Mouse (Mus musculus) cerebellum, adult 11-12 months (tissue): ENCODE data around the gene Tmem86a.

ENCODE experiments used
- DNase-seq: peaks from one replicate; pipeline ENCODE4 v3.0.0; 2022

Tmem86a gene

DNA sequence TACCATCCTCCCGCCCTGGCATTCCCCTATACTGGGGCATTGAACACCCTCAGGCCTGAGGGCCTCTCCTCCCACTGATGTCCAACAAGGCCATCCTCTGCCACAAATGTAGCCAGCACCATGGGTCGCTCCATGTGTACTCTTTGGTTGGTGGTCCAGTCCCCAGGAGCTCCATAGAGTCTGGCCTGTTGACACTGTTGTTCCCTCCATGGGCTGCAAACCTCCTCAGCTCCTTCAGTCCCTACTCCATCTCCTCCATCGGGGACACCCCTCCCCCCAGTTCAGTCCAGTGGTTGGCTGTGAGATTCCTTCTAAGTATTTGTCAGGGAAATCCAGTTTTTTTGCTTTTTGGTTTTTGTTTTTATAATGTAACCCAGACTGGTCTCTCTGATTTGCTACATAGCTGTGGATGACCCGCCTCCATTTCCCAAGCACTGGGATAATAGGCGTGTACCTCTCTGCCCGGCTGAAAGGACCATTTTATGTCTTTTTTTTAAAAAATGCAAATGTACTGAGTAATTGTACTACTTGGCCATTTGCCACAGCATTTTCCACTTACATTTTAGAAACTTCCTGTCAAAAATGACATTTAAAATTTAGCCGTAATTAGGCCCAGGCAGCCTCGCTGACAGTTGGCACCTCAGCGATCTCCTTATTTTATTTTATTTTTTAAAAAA, 19.7 kb upstream of the Tmem86a start:
- DNase-seq, result no peak

DNA sequence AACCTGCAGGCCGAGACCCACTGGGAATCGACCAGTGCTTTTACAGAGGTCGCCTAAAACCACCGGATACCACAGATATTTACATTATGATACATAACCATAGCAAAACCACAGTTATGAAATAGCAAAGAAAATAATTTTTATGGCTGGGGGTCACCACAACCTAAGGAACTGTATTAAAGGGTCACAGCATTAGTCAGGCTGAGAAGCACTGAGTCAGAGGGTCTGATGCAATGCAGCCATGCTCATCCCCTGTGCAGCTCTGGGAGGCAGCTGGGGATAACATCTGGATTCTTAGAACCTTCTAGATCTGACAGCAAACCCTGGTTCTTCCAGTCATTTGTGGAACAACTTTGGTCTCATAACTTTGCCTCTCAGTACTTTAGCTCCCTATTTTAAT, 19.0 kb upstream of the Tmem86a start:
- DNase-seq, result no peak

DNA sequence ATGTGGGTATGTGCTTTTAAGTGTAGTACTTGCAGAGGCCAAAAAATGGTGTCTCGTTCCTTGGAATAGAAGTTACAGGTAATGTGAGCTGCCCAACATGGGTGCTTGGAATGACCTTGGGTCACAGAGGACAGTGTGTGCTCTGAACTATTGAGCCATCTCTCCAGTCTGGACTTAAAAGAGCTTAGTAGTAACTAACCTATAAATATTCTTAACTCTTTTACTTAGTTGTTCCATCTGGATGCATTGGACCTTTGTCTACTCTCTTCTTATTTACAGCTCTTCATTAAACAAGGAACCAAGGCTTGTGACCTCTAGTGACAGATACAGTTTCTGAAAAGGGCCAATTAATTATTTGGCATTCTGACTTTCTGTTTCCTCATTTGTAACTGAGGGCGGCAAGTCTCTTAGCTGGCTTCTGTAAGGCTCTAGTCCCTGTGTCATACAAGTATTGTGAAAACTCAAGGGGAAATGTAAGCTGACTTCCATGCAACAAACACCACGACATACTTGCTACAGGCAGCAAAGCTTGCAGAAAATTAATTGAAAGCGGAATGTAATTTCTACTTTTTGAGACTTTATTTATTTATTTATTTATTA, 15.5 kb upstream of the Tmem86a start:
- no peak for DNase-seq

DNA sequence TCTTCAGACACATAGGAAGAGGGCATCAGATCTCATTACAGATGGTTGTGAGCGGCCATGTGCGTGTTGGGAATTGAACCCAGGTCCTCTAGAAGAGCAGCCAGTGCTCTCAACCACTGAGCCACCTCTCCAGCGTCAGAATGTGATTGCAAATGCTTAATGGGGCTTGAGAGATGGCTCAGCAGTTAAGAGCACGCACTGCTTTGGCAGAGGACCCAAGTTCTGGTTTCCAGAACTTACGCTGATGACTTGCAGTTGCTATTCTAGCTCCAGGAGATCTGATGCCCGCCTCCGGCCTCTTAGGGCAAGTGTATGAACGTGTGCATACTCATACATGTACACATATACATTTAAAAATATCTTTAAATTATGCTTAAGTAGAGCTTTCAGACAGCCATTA, 15.0 kb upstream of the Tmem86a start:
- no peak for DNase-seq

DNA sequence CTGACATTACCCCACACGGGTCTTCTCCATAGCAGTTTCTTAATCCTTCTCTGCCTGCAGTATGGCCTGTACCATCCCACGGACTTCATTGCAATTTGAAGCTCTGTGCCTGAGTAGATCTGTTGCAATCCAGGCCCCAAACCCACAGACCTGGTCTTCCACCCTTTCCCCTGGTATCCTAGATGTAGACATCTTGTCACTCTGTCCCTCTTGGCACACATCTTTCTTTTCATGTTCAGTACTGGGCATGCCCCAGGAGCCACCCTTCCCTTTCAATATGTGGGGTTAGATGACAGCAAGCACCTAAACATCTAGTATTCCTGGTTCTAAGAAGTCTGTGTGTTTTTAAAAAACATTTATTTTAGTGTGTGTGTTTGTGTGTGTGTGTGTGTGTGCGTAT, 8.7 kb upstream of the Tmem86a start:
- no peak for DNase-seq

DNA sequence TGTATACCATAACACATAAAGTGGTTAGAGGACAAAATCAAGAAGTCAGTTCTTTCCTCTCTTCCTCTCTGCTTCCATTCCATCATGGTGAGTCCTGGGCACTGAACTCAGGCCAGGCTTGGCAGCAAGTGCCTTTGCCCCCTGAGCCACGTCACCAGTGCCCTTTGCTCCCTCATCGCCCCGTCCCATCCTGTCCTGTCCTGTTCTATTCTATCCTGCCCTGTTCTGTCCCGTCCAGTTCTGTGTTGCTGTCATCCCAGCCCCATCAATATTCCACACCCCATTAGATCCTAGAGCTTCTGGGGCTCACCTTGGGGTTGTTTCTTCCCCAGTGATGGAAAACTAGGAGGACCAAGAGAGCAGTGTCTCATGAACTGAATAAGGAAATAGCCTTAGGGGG, 8.3 kb upstream of the Tmem86a start:
- DNase-seq, result no peak

DNA sequence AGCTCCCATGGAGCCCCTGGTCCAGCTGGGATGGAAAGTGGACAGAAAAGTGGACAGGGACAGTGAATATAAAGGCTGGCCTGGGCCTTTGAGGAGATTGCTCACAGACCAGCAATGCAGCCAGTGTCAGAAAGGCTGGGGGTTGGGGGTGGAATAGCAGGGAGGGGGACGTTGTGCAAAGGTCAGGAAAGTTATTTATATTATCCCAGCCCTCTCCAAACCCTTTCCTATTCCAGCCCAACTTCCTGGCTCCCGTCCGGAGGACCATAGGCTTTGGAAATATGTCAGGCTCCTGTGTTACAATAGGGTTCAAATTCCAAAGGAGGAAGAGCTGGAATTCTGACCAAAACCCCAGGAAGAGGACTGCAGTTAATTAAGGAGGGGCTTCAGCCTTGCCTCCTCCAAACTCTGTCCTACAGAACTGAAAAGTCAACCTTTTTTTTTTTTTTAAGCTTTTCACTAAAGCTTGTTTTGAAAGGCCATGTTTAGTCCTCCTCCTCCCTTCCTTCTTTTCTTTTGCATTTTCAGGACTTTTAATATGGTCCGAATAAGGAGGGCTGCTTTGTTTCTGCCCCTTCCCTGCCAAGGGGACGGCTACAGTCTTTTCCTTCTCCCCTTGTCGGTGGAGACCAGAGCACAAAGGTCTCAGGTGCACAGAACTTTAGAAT, 7.4 kb upstream of the Tmem86a start:
- DNase-seq, result no peak

DNA sequence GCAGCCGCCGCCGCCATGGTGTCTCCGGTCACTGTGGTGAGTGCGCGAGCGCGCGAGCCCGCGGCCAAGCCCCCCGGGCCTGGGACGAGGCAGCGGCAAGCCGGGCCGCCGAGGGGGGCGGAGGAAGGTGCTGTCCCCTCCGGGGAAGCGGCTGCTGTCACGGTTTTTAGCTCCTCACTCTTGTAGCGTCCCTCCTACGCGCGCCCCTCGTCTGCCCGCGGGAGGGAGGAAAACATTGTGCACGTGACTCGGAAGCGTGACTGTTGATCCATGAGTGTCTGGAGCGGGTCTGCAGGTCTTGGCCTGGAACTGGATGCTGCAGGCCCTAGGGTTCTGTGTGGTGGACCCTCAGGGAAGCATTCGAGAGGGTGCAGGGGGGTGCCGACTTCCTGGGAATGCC, 365 bp downstream of the Tmem86a start:
- no peak for DNase-seq

DNA sequence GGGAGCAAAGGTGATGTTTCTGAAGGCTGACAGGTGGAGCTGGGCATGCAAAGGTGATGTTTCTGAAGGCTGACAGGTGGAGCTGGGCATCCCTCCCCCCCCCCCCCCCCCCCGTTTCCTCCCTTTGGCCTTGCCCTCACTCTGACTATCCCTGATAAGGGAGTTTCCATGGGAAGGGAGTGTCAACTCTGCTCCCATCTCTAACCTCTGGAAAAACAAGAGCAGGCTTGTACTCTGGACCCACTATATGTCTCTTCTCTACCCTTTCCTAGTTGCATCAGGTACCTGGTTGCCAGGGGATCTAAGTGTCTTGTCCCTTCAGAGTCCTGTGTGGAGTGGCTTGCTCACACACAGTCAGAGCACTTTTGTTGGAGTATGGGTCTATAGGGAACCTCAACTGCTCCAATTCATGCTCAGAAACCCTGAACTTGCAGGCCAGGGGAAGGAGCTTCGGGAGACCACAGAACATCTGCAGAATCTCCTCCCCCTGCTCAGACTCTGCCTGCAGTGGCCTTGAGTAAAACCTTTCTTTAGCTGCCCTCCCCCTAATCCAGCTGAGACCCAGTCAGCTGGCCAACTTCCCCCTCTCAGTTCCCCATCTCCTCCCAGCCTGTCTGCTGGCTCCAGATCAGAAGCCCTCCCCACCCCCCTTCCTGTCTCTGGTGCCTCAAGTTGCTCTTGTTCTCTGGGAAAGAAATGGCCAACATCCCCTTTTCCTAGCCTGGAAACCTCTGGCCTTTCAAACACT, 1.2 kb downstream of the Tmem86a start:
- peak; percentile 38 for DNase-seq

DNA sequence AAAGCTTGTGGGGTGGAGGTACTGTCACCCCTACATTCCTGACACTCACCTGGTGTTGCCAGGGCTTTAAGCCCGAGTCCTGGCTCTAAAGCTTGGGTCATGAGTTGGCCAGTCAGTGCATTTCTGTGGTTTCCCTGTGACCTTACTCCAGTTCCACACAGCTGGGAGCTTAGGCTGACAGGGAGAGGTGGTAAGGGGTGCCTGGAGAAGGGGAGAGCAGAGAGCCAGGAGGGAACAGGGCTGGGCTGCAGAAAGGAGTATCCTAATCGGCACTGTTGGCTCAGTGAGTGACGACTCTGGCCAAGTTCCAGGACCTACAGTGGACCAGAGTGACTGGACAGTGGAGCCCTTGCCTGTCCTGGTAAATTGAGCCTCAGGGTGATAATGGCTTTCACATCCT, 1.9 kb downstream of the Tmem86a start:
- peak; percentile 48 for DNase-seq

DNA sequence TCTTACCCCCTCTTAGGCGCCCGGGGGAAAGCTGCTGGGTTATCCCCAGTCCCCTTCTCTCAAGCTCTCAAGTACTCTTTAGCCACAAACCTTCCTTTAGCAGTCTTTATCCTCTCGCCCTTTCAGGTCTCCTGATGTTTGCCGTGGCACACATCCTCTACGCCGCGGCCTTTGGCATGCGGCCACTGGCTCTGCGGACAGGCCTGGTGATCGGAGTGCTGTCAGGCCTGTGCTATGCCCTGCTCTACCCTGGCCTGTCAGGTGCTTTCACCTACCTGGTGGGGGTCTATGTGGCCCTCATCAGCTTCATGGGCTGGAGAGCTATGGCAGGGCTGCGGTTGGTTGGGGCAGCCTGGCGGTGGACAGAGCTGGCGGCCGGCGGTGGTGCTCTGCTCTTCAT, 2.9 kb downstream of the Tmem86a start:
- peak; percentile 38 for DNase-seq

DNA sequence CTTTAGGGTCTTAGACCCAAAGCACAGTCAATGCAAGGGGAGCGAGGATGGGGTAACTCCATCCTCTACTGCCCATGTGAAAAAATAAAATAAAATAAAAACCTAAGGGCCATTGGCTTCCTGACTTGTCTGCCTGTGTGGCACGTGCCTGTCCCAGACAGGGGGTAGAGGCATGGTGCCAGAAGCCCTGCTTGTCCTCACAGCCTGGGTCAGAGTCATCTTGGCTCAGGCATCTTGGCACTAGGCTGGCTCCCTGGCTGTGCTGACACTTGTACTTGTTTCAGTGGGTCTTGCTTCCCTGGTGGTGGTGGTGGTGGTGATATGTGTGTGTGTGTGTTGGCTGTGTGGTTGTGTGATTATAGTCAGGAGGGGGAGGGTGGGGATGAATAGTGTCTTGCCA, 4.3 kb downstream of the Tmem86a start:
- peak; percentile 70 for DNase-seq

DNA sequence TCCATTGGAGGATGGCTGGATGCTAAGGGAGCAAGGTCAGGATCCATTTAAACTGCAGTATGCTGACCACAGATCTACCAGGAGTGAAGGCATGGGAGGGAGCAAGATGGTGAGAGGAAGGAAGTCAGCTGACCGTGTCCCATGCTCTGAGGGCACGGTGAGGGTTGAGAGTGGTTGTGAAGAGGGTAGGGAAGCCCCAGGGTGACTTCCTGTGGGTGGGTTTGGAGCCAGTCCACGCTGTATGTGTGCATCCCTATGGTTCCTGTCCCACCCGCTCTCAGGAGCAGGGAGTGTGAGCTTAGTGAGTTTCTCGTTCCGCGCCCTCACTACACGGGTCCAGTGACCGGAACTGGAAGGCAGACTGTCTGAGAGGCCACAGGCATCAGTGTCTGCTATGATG, 5.3 kb downstream of the Tmem86a start:
- DNase-seq, result no peak

DNA sequence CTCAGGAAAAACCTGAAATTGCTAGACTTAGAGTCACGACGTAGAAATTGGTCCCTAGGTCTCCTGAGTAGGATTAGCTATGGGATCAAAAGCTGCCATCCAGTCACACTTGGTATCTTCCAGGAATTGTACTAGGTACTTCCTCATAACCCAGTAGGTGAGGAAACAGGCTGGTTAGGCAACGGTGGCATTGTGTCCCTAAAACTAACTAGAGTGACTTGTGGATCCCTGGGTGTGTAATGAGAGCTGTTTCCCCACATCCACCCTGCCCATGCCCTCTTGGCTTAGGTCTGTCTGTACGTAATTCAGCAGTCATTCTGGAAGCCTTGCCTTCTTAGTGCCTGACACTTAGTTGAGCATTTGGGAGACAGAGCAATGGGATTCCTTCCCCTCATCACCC, 5.9 kb downstream of the Tmem86a start:
- no peak for DNase-seq

DNA sequence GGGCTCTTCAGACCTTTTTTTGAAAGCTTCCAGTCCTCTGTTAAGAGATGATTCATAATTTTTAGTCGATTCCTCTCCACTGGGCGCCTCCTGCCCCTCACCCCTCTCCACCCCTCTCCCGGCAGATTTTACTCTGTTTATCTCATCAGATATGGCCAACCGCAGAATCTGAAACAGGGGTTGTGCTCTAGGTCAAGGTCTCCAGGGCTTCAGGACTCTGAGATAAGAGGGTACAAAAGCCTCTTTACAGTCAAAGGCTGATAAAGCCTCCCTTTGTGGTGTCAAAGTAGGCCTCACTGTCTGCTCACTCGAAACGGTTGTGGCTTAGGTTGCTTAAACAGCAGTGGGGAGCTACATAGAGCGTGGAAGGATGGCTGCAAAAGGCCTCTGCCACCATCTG, 8.9 kb downstream of the Tmem86a start:
- DNase-seq, result no peak

DNA sequence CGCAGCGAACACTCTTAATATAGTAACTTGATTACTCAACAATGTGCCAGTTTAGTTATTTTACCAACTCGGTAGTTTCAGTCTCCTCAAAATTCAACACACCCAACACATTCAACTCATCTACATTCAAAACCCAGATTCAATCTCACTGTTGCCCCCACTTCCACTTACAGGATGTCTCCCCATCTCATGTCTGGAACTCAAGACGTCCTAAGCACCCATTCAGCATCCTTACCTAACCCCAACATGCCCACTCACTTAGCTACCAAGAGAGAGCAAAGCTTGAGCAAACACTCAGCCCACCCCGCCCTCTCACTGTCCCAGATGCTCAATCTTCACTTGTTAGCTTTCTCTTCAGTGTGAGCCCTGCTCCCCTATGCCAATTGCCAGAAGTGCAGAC, 11.2 kb downstream of the Tmem86a start:
- DNase-seq, result no peak

DNA sequence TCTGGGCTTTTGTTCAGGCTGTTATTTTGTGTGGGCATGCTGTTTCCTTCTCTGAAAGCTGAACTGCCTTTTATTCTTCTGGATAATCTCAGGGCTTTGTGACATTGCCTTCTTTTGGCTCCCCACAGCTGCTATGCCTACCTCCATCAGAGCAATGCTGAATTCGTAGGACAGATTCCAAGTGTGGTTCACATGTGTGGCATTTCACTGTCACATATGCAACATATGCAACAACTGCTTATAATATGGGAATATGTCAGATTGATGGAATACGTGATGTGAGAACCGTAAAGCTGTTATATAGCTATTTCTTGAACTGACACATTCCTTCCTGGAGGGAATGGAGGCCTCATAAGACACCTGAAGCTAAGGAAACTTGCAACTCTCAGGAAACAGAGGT, 16.5 kb downstream of the Tmem86a start:
- no peak for DNase-seq

DNA sequence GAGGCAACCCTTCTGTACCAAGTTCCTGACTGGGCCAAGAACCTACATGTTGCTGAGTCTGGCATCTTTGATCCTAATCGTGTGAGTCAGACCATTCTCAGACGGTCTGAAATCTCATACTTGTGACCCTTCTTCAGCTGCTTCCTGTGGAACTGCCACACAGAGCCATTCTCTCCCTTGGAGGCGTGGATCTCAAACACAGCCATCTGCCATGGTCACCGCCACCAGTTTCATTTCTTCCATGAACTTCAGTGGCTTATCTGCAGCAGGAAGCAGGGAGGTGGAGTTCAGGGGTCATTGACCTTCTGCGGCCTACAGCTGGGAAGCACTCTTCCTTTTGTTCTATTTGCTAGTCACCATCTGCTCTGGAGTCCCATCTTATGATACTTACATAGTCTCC, 17.5 kb downstream of the Tmem86a start:
- DNase-seq, result no peak

DNA sequence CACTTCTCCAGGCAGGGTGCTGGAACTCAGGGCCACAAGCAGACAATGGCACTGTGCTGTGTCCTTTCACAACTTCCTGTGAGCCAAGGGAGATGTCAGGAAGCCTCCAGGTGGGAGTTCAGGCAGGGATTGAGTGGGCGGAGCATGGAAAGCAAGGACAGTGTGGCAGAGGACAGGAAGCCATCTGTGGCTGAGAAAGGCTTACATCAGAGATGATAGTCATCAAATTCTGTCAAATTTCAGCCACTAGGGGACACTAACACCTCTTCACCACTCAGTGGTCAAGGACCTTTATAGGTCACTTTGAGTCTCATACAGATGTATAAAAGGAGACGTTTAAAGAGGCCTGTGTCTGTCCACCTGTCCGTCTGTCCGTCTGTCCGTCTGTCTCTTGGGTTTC, 22.1 kb downstream of the Tmem86a start:
- no peak for DNase-seq

DNA sequence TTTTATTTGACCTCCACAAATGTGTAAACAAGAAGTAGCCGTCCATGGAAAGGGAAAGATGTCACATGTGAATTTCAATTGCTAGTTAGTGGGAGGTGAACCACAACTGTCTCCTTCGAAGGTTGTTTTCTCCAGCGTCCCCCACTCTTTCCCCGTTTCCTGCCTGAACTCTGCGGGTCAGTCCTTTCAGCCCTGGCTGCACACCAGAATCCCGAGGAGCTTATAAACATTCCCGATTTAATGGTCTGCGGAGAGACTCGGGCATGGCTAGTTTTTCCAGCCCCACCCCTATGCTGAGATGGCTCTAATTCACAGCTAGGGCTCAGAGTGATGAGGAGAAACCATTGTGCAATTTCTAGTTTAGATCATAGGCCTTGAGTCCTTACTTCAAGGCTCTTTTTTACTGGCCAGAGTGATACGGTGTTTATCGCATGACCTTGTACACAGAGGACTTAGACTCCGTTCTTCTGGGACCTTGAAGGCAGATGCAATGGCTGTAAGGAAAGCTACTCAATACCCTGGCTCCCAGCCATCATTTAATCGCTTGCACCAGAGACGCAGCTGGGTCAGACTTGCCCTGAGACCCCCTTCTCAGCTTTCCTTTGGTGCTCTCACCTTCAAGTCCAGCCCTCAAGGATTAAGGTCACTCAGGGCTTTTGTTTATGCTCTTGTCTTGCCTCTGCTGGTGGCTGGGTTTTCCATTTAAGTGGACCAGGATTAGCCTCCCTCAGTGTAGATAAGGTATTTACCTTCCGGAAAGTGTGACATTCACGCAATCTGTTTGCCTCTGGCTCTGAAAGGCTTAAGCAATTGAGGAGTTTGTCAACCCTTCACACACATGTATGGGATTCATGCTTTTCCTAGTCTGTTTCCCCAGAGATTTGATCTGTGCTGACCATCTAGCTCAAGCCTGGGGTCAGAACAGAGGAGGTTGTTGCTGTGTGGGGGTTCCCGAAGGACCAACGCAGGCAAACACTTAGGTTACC, 23.4 kb downstream of the Tmem86a start:
- DNase-seq, result no peak

DNA sequence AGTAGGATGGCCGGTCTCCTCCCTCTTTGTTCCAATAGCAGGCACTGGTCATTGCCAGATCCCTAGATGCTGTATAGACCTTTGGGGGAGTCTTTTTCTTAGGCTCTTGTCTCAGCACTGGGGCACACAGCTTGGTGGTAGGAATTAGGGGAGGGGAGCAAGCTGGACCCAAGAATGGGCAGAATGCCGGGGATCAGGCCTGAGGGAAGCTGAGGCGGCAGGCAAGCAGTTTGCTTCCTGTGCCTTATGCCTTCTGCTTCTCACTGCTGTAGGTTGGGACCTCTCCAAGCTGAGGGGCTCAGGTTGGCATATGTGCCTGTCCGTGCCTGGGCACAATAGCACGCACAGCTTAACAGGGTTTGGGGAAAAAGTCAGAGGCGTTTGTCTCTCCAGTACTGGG, 25.8 kb downstream of the Tmem86a start:
- DNase-seq, result no peak

DNA sequence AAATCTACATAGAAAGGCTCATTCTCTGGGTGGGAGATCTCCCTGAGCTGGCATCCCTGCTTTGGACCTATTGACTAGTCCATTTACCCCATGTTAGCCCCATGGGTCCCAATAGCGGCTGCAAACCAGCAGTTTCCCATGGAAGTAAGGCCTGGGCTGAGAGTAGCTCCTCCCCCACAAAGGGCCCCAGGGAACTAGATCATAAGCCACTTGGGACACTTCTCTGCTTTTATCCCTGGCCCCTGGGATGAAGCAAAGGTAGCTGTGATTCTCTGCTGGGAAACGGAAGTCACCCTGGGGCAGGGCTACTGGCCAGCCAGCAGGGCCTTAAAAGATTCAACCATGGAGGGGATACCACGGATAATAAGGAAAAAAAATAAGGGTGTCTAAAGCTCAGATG, 26.3 kb downstream of the Tmem86a start:
- DNase-seq, result no peak

DNA sequence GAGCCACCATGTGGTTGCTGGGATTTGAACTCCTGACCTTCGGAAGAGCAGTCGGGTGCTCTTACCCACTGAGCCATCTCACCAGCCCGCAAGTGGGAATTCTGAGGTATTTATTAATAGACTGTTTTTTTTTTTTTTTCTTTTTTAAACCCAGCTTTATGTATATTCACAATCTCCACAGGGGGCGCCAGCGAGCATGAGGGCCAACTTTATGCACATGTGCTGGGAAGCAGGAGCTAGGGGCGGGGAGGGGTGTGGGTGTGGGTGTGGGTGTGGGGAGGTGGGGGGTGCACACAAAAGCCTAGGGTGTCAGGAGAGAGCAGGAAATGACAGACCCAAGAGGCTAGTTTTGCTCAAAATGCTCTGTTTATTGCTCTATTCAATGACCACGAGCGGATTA, 27.1 kb downstream of the Tmem86a start:
- no peak for DNase-seq
